Mouse (Mus musculus): ENCODE results near the gene Rb1. TPM values are rescaled to one million over a fixed set of nuclear protein-coding genes. Genes with fewer than 3 reads are reported as not detected.

Rb1 gene
- total RNA-seq, 2 experiments from 2014 or later = 29.7 to 30.5 TPM

DNA sequence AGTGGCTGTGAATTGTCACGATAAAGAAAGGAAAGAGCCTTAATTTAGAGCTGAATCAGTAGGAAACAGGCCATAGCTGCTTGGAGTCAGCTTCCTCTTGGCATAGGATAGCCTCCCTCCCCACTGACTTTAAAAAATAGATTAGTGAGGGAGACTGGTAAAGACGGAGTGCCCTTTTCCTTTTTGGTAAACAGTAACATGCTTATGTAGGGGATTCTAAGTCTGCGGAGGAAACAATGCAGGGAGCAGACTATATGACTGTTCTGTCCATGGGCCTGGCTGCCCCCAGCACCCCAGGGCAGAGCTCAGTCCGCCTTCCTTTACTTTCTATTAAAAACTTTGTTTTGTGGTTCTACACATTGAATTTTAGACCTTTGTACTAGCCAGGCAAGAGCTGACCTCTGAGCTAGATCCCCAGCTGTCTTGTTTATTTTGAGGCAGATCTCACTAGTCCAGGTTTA is 146.4 kb downstream of the Rb1 start:
- no peak for DNase-seq (ENCODE audit: extremely low spot score in 1 of 2, low spot score in 2 of 2)
- intact Hi-C loops (cut with DNase I) = no loop called here
- no peak overlapping the region for H3K27ac ChIP-seq
- no peak overlapping the region for H3K4me3 ChIP-seq
- TF ChIP-seq CTCF (IDR thresholded peaks at IDR 0.05) = no peak

DNA sequence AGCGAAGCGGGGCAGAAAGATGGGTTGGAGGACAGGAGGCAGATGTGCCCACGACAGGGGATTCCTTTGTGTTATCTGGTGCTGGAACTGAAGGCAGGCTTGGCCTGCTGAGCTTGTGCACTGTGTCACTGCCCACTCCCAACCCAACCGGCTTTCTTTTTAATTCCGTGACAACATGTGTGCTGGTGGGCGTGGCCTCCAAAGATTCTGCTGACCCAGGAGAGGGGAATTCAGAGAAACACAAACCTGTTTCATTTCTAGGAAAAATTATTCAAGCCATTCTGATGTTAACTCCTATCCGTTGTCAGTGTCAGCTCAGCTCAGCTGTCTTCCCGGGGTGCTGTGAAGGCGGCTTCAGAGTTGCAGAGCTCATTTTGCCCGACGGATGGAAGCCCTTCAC is 147.7 kb downstream of the Rb1 start:
- intact Hi-C loops (cut with DNase I) = no loop called here
- DNase-seq (ENCODE audit: extremely low spot score in 1 of 2, low spot score in 2 of 2) = no peak
- H3K4me3 ChIP-seq = no peak overlapping the region
- no peak overlapping the region for H3K27ac ChIP-seq
- no peak for TF ChIP-seq CTCF (IDR thresholded peaks at IDR 0.05)

DNA sequence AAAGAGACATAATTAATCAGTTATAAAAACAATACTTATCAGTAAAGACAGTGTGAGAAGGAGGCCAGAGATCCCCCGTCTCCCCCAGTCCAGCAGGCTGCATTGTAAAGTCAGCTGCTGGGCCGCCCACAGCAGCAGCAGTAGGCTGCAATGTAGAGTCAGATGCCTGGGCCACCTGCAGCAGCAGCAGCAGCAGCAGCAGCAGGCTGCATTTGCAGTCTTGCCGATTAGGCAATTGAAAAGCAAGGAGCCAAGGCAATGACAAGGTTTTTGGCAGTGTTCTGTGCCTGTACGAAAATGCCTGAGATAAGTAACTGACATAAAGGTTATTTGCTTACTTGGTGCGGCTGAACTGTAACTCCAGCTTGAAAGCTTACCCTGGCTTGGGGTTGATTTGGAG is 149.4 kb downstream of the Rb1 start:
- TF ChIP-seq CTCF (IDR thresholded peaks at IDR 0.05) = no peak
- DNase-seq (ENCODE audit: extremely low spot score in 1 of 2, low spot score in 2 of 2) = no peak
- intact Hi-C loops (cut with DNase I) = no loop called here
- Histone ChIP-seq H3K4me3 (no peak overlapping the region), H3K27ac (no peak overlapping the region)

DNA sequence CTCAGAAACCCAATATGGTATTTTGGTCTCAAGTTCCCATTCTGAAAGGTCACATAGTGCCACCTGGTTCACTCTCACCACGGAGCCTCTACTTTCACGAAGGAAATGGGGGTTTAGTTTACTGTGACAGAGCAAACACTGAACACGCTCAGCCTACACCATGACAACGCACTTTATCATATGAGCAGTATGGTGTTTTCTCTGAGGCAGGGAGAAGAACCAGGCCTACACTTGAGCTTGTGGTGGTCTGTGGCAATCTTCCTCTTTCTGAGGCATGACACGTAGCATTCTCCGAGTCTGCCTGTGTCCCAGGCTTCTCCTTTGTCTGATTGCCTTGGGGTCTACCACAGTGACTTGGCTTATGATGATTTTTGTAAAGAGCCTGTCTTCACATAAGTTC is 149.8 kb downstream of the Rb1 start:
- intact Hi-C loops (cut with DNase I) = no loop called here
- H3K27ac ChIP-seq = no peak overlapping the region
- TF ChIP-seq CTCF (IDR thresholded peaks at IDR 0.05) = no peak
- no peak overlapping the region for H3K4me3 ChIP-seq
- no peak for DNase-seq (ENCODE audit: extremely low spot score in 1 of 2, low spot score in 2 of 2)

DNA sequence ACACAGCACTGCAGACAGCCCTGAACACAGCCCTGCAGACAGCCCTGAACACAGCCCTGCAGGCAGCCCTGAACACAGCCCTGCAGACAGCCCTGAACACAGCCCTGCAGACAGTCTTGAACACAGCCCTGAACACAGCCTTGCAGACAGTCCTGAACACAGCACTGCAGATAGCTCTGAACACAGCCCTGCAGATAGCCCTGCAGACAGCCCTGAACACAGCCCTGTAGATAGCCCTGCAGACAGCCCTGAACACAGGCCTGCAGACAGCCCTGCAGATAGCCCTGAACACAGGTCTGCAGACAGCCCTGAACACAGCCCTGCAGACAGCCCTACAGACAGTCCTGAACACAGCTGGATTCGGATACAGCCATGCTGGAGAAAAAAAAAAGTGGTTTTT is 150.6 kb downstream of the Rb1 start:
- intact Hi-C loops (cut with DNase I) = no loop called here
- TF ChIP-seq CTCF (IDR thresholded peaks at IDR 0.05) = no peak
- no peak for DNase-seq (ENCODE audit: extremely low spot score in 1 of 2, low spot score in 2 of 2)
- Histone ChIP-seq H3K4me3 (no peak overlapping the region), H3K27ac (no peak overlapping the region)

DNA sequence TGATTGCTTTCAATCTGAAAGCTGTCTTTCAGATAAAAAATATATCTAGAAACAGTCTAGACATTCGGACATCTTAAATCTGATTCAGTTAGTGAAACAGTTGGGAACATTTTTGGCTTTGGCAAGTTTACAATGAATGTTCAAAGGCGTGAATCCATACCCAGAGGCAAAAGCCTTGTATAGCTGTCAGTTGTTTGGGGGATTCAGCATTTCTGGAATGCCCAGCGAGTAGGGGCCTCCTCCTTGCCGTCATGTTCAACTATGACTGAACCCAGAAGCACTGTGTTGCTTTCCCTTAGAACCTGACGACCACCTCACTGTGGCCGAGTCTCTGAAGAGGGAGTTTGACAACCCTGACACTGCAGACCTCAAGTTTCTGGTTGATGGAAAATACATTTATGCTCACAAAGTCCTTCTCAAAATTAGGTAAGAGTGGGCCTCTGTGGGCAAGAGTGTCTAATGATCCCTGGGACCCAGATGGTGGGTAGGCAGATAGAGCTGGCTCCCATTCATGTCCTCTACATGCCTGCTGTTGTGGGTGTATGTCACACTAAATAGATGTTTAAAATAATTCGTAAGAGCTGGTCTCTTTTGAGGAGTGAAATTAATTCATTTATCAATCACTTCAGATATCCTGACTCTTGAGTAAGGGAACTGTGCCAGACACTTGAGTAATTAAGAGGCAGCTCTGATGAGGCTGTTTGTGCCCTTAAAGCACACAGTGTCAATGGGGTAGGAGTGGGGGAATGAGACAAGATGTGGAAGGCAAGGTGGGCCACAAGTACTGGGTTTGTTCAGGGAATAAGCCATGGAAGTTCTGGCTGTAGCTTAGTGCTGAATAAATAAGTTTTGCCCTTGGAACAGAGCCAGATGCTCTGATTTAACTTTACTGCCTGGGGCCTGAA is 151.3 kb downstream of the Rb1 start:
- intact Hi-C loops (cut with DNase I) = no loop called here
- no peak for DNase-seq (ENCODE audit: extremely low spot score in 1 of 2, low spot score in 2 of 2)
- no peak overlapping the region for H3K4me3 ChIP-seq
- TF ChIP-seq CTCF (IDR thresholded peaks at IDR 0.05) = no peak
- peak overlapping the region; percentile 36; the same call in 1 of the 2 replicates for H3K27ac ChIP-seq

DNA sequence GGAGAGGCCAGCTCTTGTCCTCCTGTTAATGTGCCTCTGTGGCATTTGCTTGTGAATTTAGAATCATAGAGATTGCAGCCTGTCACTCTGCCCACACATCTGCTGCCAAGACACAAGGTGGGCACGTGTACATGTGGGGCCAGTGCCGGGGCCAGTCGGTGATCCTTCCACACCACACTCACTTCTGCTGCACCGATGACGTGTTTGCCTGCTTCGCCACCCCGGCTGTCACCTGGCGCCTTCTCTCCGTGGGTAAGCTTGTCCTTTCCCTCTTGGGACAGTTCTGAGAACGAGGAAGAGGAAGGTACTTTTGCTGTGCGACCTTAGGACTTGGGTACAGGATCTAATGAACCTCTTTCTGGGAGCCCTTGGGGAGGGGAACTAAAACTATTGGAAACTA is 152.0 kb downstream of the Rb1 start:
- DNase-seq (ENCODE audit: extremely low spot score in 1 of 2, low spot score in 2 of 2) = no peak
- intact Hi-C loops (cut with DNase I) = no loop called here
- TF ChIP-seq CTCF (IDR thresholded peaks at IDR 0.05) = no peak
- Histone ChIP-seq H3K4me3 (no peak overlapping the region), H3K27ac (peak overlapping the region; percentile 36; the same call in 1 of the 2 replicates)

DNA sequence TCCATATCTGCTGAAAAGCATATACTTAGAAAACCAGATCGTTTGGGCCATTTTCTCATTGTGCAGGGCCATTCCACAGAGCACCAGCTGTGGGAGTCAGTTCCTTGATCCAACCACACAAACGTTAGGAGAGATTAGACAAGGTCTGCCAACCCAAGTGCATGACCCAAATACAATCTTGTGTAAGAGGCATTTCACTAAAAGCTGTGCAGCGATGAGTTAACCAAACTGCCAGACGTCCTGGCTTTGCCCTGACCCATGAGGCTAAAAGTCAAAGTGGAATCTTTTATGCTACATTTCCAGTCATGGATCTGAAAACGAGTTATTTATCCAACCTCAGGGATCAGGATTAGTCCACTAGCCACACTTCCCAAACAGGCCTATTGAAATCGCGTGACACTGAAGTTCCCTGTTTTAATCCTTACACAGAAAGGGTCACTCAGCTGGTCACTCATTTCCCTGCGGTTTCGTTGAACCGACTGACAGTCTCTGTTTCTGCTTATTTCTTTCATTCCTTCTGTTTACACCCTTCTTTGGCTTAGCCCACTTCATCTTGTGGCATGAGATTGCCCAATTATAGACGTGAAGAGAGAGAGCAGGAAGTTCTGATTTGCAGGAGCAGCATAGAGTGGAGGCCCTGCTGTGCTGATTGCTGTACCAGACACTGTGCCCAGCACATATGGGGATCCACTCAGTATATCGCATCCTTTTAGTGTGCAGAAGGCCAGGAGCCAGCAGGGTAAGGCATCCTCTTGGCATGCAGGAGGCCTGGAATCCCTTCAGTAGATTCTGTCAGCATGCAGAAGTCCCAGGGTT is 153.2 kb downstream of the Rb1 start:
- DNase-seq (ENCODE audit: extremely low spot score in 1 of 2, low spot score in 2 of 2) = no peak
- intact Hi-C loops (cut with DNase I) = no loop called here
- no peak for TF ChIP-seq CTCF (IDR thresholded peaks at IDR 0.05)
- Histone ChIP-seq H3K4me3 (no peak overlapping the region), H3K27ac (no peak overlapping the region)

DNA sequence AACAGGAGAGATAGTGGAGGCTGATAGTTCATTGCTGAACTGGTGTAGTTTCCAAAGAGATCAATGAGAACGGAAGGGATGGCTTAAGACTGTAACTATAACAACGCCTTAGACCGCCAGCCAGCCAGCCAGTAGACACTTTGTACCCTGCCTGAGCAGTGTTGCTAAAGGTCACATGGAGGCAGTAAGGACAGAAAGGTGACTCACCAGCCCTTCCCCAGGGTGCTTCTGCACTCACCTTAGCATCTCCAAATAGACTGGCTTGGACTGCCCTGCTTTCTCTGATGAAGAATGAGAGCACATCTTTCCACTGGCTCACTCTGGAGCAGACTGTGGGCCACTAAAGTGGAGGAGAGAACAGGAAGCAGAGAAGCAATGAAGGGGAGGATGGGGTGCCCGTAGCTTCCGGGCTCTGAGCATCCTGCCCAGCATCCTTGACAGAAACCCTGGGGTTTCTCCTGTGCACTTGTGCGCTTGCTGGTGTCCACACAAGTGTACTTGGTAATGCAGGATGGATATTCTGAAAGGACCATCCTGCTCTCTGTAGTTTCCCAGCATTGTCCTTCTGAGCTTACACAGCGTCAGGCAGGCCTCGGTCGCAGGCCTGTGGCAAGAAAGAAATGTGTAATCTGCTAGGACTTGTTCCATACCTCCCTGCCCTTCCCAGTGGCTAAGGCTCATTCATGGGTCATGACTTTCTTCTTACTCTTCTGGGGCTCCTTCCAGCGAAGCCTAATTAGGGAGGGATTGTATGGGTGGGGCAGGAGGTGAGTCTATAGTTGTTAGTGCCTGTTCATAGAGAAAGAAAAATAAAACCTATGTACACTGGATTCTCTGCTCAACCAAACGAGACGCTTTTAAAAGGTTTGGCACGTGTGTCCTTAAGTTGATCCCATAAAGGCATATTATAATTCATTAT is 155.4 kb downstream of the Rb1 start:
- intact Hi-C loops (cut with DNase I) = no loop called here
- H3K27ac ChIP-seq = no peak overlapping the region
- no peak for DNase-seq (ENCODE audit: extremely low spot score in 1 of 2, low spot score in 2 of 2)
- TF ChIP-seq CTCF (IDR thresholded peaks at IDR 0.05) = no peak
- no peak overlapping the region for H3K4me3 ChIP-seq

DNA sequence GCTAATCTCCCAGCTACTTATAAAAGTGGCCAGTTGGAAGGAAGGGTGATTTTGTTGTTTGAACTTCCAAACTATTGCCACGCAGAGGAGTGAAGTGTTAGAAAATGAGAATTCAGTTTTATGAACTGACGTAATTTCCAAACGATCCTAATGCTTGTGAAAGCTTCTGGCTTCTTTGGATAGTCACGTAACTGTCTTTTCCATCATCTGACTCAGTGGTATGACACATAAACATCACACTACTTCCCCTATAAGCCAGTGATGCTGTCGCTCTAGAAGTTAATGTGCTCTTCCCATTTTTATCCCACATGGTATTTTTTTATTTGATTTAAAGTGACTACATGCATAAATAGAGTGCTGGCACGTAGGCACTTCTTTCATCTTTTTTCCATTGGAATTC is 157.0 kb downstream of the Rb1 start:
- intact Hi-C loops (cut with DNase I) = no loop called here
- no peak overlapping the region for H3K4me3 ChIP-seq
- no peak for DNase-seq (ENCODE audit: extremely low spot score in 1 of 2, low spot score in 2 of 2)
- no peak for TF ChIP-seq CTCF (IDR thresholded peaks at IDR 0.05)
- H3K27ac ChIP-seq = no peak overlapping the region

DNA sequence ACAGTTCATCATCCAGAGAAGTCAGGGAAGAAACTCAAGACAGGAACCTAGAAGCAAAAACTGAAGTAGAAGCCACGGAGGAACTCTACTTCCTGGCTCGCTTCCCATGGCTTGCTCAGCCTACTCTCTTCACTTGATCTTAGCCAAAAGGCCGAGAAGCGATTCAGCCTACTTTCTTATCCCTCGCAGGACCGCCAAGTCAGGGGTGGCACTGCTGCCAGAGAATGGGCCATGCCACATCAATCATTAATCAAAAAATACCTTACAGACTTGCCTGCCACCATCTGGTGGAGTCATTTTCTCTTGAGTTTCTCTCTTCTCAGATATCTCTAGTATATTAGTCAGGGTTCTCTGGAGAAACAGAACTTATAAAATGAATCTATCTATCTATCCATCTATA is 160.5 kb downstream of the Rb1 start:
- Histone ChIP-seq H3K4me3 (no peak overlapping the region), H3K27ac (no peak overlapping the region)
- TF ChIP-seq CTCF (IDR thresholded peaks at IDR 0.05) = no peak
- DNase-seq (ENCODE audit: extremely low spot score in 1 of 2, low spot score in 2 of 2) = no peak
- intact Hi-C loops (cut with DNase I) = no loop called here
